Mouse (Mus musculus) WW6 (cell line): ENCODE measurements at regions not wholly inside any gene's neighbourhood (a gene's known extent, or its start where the extent isn't known, plus 50 kb on each side); places are given as distances from the start of the nearest gene placed in this dataset.

ENCODE experiments used
- DNase-seq: peaks from one replicate; pipeline ENCODE4 v3.0.0-alpha.2; 2013; ENCODE audit warnings: low read depth, low spot score

DNA sequence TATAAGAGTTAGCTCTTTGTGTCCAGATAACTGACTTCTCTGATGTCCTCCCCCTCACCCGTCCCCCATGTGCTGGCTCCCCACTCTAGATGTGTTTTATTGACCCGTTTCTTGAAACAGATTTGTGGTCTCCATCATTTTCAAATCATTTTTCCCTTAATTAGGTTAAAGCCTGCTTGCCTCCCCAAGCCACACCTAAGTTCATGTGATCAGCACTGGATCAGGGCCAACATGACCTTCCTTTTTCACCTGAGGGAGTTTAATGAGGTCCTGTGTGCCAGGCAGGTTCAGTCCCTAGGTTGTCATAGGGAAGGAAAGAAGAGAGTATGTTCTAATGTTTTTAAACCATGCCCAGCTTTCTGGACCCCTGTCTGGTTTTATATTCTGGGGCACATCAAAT, 390.9 kb upstream of the Slc35b3 start:
- no peak for DNase-seq

DNA sequence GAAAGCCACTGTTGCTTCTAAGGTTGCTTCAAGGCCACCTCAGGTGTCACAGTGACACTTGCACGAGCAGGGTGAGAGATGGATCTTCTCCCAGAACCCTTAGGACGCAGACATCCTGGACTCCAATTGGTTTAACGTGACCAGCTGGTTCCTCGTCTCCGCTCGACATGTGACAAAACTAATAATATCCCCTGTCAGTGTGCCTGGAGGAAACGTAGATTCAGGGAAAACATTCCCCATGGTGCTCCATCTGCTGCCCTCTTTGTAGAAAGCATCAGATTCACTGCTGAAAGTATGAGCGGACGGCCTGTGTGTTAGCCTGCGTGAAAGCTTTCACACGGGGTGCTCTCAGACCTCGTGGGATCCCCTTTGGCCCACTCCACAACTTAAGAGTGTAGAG, 390.0 kb upstream of the Slc35b3 start:
- no peak for DNase-seq

DNA sequence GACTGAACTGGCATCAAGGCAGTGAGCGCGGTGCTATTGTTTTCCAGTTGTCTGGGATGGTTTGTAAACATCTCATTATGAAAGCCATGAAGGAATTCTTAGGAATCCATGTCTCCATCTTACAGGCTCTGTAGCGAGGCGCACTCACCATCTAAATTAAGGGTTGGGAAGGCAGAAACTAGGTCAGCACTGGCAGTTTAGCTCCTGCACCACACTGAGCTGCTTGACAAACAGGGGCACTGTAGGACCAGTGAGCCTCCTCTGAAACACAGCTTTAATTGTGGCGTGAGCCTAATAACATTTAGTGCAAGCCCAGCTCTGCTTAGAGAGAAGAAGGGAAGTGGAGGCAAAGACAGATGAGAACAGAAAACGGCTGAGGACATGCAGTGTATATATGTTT, 387.1 kb upstream of the Slc35b3 start:
- DNase-seq = no peak

DNA sequence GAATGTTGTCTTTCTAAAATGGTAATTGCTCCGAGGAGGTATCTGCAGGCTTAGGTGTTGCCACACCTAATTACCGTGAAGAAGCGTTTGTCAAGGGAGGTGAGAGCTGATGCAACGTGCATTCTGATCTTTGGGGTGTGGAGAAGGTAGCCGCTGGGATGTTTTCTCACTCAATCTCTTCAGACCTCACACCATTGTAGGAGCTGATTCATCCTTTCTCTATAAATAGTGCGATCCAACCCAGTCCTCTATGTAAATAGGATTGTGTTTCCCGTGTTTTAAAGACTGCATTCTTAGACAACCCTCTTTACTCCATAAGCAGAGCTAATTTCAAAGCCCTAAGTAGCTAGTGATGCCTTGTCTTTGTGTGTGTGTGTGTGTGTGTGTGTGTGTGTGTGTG, 374.2 kb upstream of the Slc35b3 start:
- no peak for DNase-seq

- DNase-seq = no peak
Observed at GRCm38 (mm10) chr13:39329794-39330193, 369.1 kb upstream of the Slc35b3 start.

GRCm38 (mm10) chr13:39326176-39326575, 365.5 kb upstream of the Slc35b3 start:
- DNase-seq = no peak

DNA sequence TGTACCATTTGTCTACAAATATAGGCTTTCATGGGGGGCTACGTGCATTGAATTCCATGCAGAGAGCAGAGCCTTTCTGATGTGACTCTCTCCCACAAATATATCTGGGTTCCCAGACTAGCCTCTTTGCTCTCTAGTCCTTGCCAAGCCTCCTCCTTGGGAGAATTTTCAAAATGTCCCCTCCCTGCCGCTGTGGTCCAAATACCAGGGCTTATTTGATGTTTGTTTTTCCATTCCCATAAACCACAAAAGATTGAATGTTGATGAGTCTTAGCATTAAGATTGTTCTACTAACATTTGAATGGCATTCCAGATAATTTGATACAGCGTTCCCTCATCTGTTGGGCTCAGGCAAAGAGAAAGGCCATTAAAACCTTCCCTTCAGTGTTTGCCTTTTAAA, 360.4 kb upstream of the Slc35b3 start:
- no peak for DNase-seq

- DNase-seq = no peak
Observed at GRCm38 (mm10) chr13:39309758-39310157, 349.1 kb upstream of the Slc35b3 start.

DNA sequence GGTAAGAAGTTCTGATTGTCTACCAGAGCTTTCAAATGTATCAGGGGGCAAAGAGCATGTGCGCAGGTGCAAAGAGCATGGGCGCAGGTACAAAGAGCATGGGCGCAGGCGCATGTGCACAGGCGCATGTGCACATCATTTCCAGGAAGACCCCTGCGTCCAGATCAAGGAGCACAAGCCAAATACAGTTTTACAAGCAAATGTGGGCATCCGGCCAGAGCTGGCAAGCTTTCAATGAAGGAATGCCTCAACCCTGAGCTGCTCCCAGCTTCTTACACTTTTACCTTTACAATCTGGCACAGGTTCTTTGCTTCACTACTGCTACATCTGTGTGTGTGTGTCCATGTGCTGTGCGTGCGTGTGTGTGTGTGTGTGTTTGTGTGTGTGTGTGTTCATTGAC, 347.2 kb upstream of the Slc35b3 start:
- DNase-seq = no peak

GRCm38 (mm10) chr13:39306851-39307250, 346.2 kb upstream of the Slc35b3 start:
- DNase-seq = no peak

DNA sequence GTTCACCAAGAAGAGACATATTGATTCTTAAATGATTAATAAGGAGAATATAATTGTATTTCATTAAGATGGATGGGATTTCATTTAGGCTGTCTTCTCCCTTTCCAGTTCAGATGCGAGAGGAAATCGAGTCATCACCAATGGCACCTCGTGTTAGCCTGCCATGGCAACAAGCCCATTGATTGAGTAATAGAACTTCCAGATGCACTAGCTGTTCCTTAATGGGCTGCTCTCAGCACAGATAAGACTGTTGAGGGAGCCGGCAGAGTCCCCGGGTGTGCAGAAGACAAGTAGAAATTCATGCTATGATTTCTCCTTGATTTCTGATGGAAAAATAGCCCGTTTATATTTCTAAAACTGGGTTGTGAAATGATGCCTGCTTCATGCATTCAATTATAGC, 336.5 kb upstream of the Slc35b3 start:
- no peak for DNase-seq

- no peak for DNase-seq
Observed at GRCm38 (mm10) chr13:39290216-39290960, 329.7 kb upstream of the Slc35b3 start.

- no peak for DNase-seq
Observed at GRCm38 (mm10) chr13:39282272-39282671, 321.6 kb upstream of the Slc35b3 start.

GRCm38 (mm10) chr13:39278101-39278500, 317.4 kb upstream of the Slc35b3 start:
- no peak for DNase-seq

- no peak for DNase-seq
Observed at GRCm38 (mm10) chr13:39266024-39266423, 305.3 kb upstream of the Slc35b3 start.

DNA sequence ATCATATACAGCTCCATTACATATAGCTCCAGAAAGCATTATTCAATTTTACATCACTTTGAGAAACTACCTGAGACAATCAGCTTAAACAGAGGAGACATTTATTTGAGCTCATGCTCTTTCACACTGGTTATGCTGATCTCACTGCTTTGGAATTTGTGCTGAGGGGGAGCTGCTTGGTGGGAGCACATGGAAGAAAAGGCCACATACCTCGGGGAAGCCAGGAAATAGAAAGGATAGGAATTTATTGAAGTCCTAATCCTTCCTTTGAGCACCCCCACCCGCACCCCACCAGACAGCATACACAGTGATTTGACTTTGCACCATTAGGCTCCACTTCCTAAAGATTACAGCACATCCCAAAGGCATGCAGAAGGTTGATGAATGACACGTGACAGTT, 296.0 kb upstream of the Slc35b3 start:
- no peak for DNase-seq

- DNase-seq = no peak
Observed at GRCm38 (mm10) chr13:39255338-39255737, 294.7 kb upstream of the Slc35b3 start.

DNA sequence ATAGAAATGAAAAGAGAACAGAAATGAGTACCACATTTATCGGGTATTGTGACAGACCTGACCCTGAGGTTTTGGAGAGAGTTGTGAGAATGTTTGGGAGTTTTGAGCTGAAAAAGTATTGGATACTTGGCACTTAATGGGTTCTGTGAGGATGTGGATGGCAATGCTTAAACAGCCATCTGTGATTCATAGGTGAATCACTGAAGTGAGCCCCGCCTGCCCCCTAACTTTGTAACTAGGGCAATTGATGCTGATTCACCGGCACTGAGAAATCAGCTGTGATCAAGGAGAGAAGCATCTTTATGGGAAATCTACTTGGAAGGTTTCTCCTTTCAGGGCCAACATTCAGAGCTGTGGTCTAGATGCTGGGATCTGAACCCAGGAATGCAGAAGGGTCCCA, 291.9 kb upstream of the Slc35b3 start:
- DNase-seq = no peak

DNA sequence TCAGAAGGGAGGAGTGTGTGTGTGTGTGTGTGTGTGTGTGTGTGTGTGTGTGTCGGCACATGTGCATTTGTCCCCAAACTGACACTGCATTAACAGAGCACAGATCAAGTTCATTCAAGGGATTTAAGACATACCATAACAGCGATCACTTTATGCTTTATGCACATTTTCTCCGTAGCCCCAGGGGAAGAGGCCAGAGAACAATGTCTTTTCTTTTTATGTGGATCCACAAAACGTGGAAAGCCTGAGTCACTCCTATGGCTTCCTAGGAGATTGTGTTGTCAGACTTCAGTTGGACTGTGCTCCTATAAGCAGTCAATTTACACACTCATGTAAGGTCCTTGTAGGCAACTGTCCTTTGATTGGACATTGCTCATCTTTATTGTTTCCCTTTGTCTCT, 289.4 kb upstream of the Slc35b3 start:
- DNase-seq = no peak

GRCm38 (mm10) chr13:39226829-39227228, 266.2 kb upstream of the Slc35b3 start:
- DNase-seq = no peak

DNA sequence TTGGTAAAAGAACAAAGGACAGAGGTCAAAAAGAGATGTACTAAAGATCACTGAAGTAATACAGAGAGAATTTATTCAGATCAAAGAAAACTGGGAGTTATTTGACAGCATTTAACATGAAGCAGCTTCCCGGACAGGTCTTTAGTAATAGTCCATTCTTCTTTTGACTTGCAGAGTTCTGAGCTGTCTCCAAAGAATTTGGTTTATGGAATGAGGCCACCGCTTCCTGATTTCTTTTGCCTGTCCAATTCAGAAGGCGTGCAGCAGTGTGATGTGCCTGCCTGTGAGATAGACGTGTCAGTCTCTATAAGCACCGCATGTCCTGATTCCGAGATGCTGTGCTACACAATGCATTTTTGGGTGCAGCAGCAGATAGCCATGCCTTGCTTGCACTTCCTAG, 265.0 kb upstream of the Slc35b3 start:
- no peak for DNase-seq

GRCm38 (mm10) chr13:39211076-39211475, 250.4 kb upstream of the Slc35b3 start:
- no peak for DNase-seq

GRCm38 (mm10) chr13:39183715-39184179, 223.1 kb upstream of the Slc35b3 start:
- no peak for DNase-seq

GRCm38 (mm10) chr13:39161980-39162379, 201.3 kb upstream of the Slc35b3 start:
- DNase-seq = no peak
